Mouse (Mus musculus): ENCODE data around the gene Ttbk1. TPM values are rescaled to one million over a fixed set of nuclear protein-coding genes. Genes with fewer than 3 reads are reported as not detected.

Ttbk1 gene
- total and polyA plus RNA-seq, 2 experiments = 0.18 to 0.22 TPM

- no peak for DNase-seq (ENCODE audit: extremely low read depth, low read depth, low spot score)
- TF ChIP-seq POLR2A (IDR thresholded peaks at IDR 0.05; ENCODE audit: extremely low read depth, insufficient read depth, low read length) (no peak), CTCF (IDR thresholded peaks at IDR 0.05; ENCODE audit: low read depth, low read length) (no peak)
- H3K4me3 ChIP-seq (ENCODE audit: insufficient read depth, low read depth, low read length) = no peak overlapping the region
- H3K27ac ChIP-seq (replicated peaks; ENCODE audit: insufficient read depth, low read depth, low read length) = no peak overlapping the region
- H3K4me1 ChIP-seq (ENCODE audit: control insufficient read depth, insufficient read depth, low read length) = 0 out of 2 replicates have a peak, but pooled peaks cover 3% of the 10 kb centered on the region
- H3K27me3 ChIP-seq (ENCODE audit: control insufficient read depth, insufficient read depth, low read length) = no peaks in the 10 kb centered on the region
- no peaks in the 10 kb centered on the region for H3K79me2 ChIP-seq (ENCODE audit: control insufficient read depth, insufficient read depth, low read length)
- 87% methylated on average over 5 of the region's 5 CpGs for WGBS
- no peak overlapping the region for H3K9ac ChIP-seq (ENCODE audit: low read depth, low read length)
- no peaks in the 10 kb centered on the region for H3K36me3 ChIP-seq (ENCODE audit: control insufficient read depth, insufficient read depth, low read length)
Measured at GRCm38 (mm10) chr17:46495486-46495885, 8.0 kb upstream of the Ttbk1 start.

- H3K4me1 ChIP-seq (ENCODE audit: control insufficient read depth, insufficient read depth, low read length) = 0 out of 2 replicates have a peak, but pooled peaks cover 3% of the 10 kb centered on the region
- no peaks in the 10 kb centered on the region for H3K36me3 ChIP-seq (ENCODE audit: control insufficient read depth, insufficient read depth, low read length)
- TF ChIP-seq POLR2A (IDR thresholded peaks at IDR 0.05; ENCODE audit: extremely low read depth, insufficient read depth, low read length) (no peak), CTCF (IDR thresholded peaks at IDR 0.05; ENCODE audit: low read depth, low read length) (no peak)
- no peak overlapping the region for H3K9ac ChIP-seq (ENCODE audit: low read depth, low read length)
- no peaks in the 10 kb centered on the region for H3K79me2 ChIP-seq (ENCODE audit: control insufficient read depth, insufficient read depth, low read length)
- WGBS = 13% methylated on average over 21 of the region's 22 CpGs
- H3K27ac ChIP-seq (replicated peaks; ENCODE audit: insufficient read depth, low read depth, low read length) = no peak overlapping the region
- H3K4me3 ChIP-seq (ENCODE audit: insufficient read depth, low read depth, low read length) = no peak overlapping the region
- DNase-seq (ENCODE audit: extremely low read depth, low read depth, low spot score) = no peak
- peaks cover 5% of the 10 kb centered on the region; the same call in 1 of the 2 replicates for H3K27me3 ChIP-seq (ENCODE audit: control insufficient read depth, insufficient read depth, low read length)
Measured at GRCm38 (mm10) chr17:46486995-46487394, 480 bp downstream of the Ttbk1 start.

GRCm38 (mm10) chr17:46484461-46484875, 3.0 kb downstream of the Ttbk1 start:
- 36% methylated on average over 6 of the region's 6 CpGs for WGBS
- H3K79me2 ChIP-seq (ENCODE audit: control insufficient read depth, insufficient read depth, low read length) = no peaks in the 10 kb centered on the region
- H3K36me3 ChIP-seq (ENCODE audit: control insufficient read depth, insufficient read depth, low read length) = no peaks in the 10 kb centered on the region
- H3K27me3 ChIP-seq (ENCODE audit: control insufficient read depth, insufficient read depth, low read length) = peaks cover 5% of the 10 kb centered on the region; the same call in 1 of the 2 replicates
- 0 out of 2 replicates have a peak, but pooled peaks cover 3% of the 10 kb centered on the region for H3K4me1 ChIP-seq (ENCODE audit: control insufficient read depth, insufficient read depth, low read length)
- no peak for DNase-seq (ENCODE audit: extremely low read depth, low read depth, low spot score)
- H3K27ac ChIP-seq (replicated peaks; ENCODE audit: insufficient read depth, low read depth, low read length) = no peak overlapping the region
- peak overlapping the region; percentile 39; the same call in 1 of the 2 replicates for H3K4me3 ChIP-seq (ENCODE audit: insufficient read depth, low read depth, low read length)
- TF ChIP-seq POLR2A (IDR thresholded peaks at IDR 0.05; ENCODE audit: extremely low read depth, insufficient read depth, low read length) (no peak), CTCF (IDR thresholded peaks at IDR 0.05; ENCODE audit: low read depth, low read length) (peak; percentile 8; the same call in 1 of the 2 replicates)
- no peak overlapping the region for H3K9ac ChIP-seq (ENCODE audit: low read depth, low read length)

DNA sequence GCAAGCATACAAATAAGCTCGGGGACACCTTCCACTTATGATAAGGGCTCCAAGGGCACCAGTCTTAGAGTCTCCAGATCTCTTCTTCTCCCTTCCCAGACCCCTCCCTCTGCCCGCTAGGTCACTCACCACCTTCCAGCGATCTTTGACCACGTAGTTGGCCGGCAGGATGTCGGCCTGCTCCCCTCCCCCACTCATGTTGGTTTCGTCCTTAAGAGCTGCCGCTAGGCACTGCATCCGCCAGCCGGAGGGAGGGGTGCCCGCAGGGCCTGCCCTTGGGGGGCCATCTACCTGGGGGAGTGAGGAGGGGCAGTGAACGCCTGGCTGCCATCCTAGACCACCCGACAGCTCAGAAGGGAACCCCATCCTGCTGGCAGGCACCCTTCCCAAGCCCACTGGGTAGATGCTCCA, 3.4 kb downstream of the Ttbk1 start:
- WGBS = 2% methylated on average over 13 of the region's 13 CpGs
- TF ChIP-seq CTCF (IDR thresholded peaks at IDR 0.05; ENCODE audit: low read depth, low read length) (no peak), POLR2A (IDR thresholded peaks at IDR 0.05; ENCODE audit: extremely low read depth, insufficient read depth, low read length) (no peak)

GRCm38 (mm10) chr17:46483561-46484001, 3.9 kb downstream of the Ttbk1 start:
- Histone ChIP-seq H3K9ac (ENCODE audit: low read depth, low read length) (peak overlapping the region; percentile 9; the same call in 1 of the 2 replicates), H3K79me2 (ENCODE audit: control insufficient read depth, insufficient read depth, low read length) (no peaks in the 10 kb centered on the region), H3K4me1 (ENCODE audit: control insufficient read depth, insufficient read depth, low read length) (0 out of 2 replicates have a peak, but pooled peaks cover 3% of the 10 kb centered on the region), H3K4me3 (ENCODE audit: insufficient read depth, low read depth, low read length) (peak overlapping the region; percentile 39), H3K27me3 (ENCODE audit: control insufficient read depth, insufficient read depth, low read length) (peaks cover 5% of the 10 kb centered on the region; the same call in 1 of the 2 replicates), H3K36me3 (ENCODE audit: control insufficient read depth, insufficient read depth, low read length) (no peaks in the 10 kb centered on the region), H3K27ac (replicated peaks; ENCODE audit: insufficient read depth, low read depth, low read length) (no peak overlapping the region; the same call in 1 of the 2 replicates)
- peak; percentile 68 for DNase-seq (ENCODE audit: extremely low read depth, low read depth, low spot score)
- TF ChIP-seq POLR2A (IDR thresholded peaks at IDR 0.05; ENCODE audit: extremely low read depth, insufficient read depth, low read length) (no peak), CTCF (IDR thresholded peaks at IDR 0.05; ENCODE audit: low read depth, low read length) (no peak)
- 5% methylated on average over 16 of the region's 16 CpGs for WGBS

More for the DNA sequence above, 3.4 kb downstream of the Ttbk1 start:
- H3K9ac ChIP-seq (ENCODE audit: low read depth, low read length) = peak overlapping the region; percentile 9; the same call in 1 of the 2 replicates
- H3K4me3 ChIP-seq (ENCODE audit: insufficient read depth, low read depth, low read length) = peak overlapping the region; percentile 39
- DNase-seq (ENCODE audit: extremely low read depth, low read depth, low spot score) = peak; percentile 89
- H3K36me3 ChIP-seq (ENCODE audit: control insufficient read depth, insufficient read depth, low read length) = no peaks in the 10 kb centered on the region
- H3K27ac ChIP-seq (replicated peaks; ENCODE audit: insufficient read depth, low read depth, low read length) = no peak overlapping the region; the same call in 1 of the 2 replicates
- H3K4me1 ChIP-seq (ENCODE audit: control insufficient read depth, insufficient read depth, low read length) = 0 out of 2 replicates have a peak, but pooled peaks cover 3% of the 10 kb centered on the region
- peaks cover 5% of the 10 kb centered on the region; the same call in 1 of the 2 replicates for H3K27me3 ChIP-seq (ENCODE audit: control insufficient read depth, insufficient read depth, low read length)
- H3K79me2 ChIP-seq (ENCODE audit: control insufficient read depth, insufficient read depth, low read length) = no peaks in the 10 kb centered on the region

DNA sequence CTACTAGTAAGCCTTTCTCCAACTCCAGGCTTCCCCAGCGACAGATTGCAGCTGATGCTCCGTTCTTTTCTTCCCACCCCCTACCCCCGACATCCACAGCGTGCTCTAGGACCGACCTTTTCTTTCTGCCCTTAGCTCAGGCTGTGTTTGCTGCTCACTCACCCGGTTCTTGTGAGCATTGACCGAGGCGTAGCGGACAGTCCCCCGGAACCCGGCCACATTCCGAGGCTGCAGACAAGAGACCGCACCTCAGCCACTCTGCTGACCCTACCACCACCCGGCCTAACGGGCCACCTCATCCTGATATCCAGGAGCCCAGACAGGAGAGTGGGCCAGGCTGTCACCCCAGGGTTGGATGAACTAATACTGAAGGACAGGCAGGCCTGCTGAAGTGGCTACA, 10.2 kb downstream of the Ttbk1 start:
- H3K79me2 ChIP-seq (ENCODE audit: control insufficient read depth, insufficient read depth, low read length) = no peaks in the 10 kb centered on the region
- no peak overlapping the region for H3K9ac ChIP-seq (ENCODE audit: low read depth, low read length)
- TF ChIP-seq POLR2A (IDR thresholded peaks at IDR 0.05; ENCODE audit: extremely low read depth, insufficient read depth, low read length) (no peak), CTCF (IDR thresholded peaks at IDR 0.05; ENCODE audit: low read depth, low read length) (no peak)
- no peaks in the 10 kb centered on the region for H3K36me3 ChIP-seq (ENCODE audit: control insufficient read depth, insufficient read depth, low read length)
- H3K27ac ChIP-seq (replicated peaks; ENCODE audit: insufficient read depth, low read depth, low read length) = no peak overlapping the region
- no peaks in the 10 kb centered on the region for H3K4me1 ChIP-seq (ENCODE audit: control insufficient read depth, insufficient read depth, low read length)
- no peaks in the 10 kb centered on the region for H3K27me3 ChIP-seq (ENCODE audit: control insufficient read depth, insufficient read depth, low read length)
- no peak for DNase-seq (ENCODE audit: extremely low read depth, low read depth, low spot score)
- H3K4me3 ChIP-seq (ENCODE audit: insufficient read depth, low read depth, low read length) = no peak overlapping the region
- whole genome bisulfite sequencing = 90% methylated on average over 15 of the region's 15 CpGs
